Mouse (Mus musculus) embryo, embryonic 11 days (tissue): ENCODE measurements at regions not wholly inside any gene's neighbourhood (a gene's known extent, or its start where the extent isn't known, plus 50 kb on each side); places are given as distances from the start of the nearest gene placed in this dataset.
"Not testable (repeated sequence)": the region's sequence is repeated elsewhere in the genome, so short reads cannot be mapped to it uniquely, and the experiment has no call there.

Source experiments
- DNase-seq: peaks from one replicate; pipeline ENCODE4 v3.0.0-alpha.2; 2015

- DNase-seq: no peak
Measured at GRCm38 (mm10) chr5:105358902-105359301, 56.7 kb upstream of the Lrrc8b start.

GRCm38 (mm10) chr5:105356393-105356792 is 59.2 kb upstream of the Lrrc8b start:
- DNase-seq: not testable (repeated sequence)

- DNase-seq: no peak
Measured at GRCm38 (mm10) chr5:105354041-105354440, 60.5 kb upstream of the Gbp6 start.

GRCm38 (mm10) chr5:105346463-105346862 is 53.0 kb upstream of the Gbp6 start:
- no peak for DNase-seq

GRCm38 (mm10) chr5:105345953-105346352 is 52.5 kb upstream of the Gbp6 start:
- not testable (repeated sequence) for DNase-seq

GRCm38 (mm10) chr5:105344808-105345732 is 51.6 kb upstream of the Gbp6 start:
- DNase-seq: no peak

- peak; percentile 4 for DNase-seq
Measured at GRCm38 (mm10) chr5:105343816-105344215, 50.3 kb upstream of the Gbp6 start.
